Mouse (Mus musculus) heart, embryonic 14.5 days (tissue): ENCODE results near the gene Grb14. TPM values are rescaled to one million over a fixed set of nuclear protein-coding genes. Genes with fewer than 3 reads are reported as not detected.

Source experiments
- ATAC-seq: fragments of 200-750 bp; cut with Nextera tagmentation; 2 replicates; pipeline ENCODE4 v1.8.0; 2017; ENCODE audit warnings: low read depth, moderate TSS enrichment; ENCODE audit not compliant: insufficient number of reproducible peaks, insufficient read depth, low FRiP score
- H3K27ac ChIP-seq, 2 experiments: fragments of 200-500 bp in 1 of 2; fragments of 300-500 bp in 1 of 2; sonication (generic) in 1 of 2; replicated peaks in 1 of 2; 2 replicates each; pipeline ENCODE4 v1.5.1; 2012 to 2014; ENCODE audit warnings: low read depth in 2 of 2, low read length in 2 of 2, control low read depth in 1 of 2, mild to moderate bottlenecking in 1 of 2, mixed read lengths in 1 of 2; ENCODE audit not compliant: control insufficient read depth in 1 of 2, insufficient read depth in 1 of 2
- H3K27me3 ChIP-seq: fragments of 300-500 bp; sonication (generic); 2 replicates; pipeline ENCODE4 v1.6.1; 2014; ENCODE audit warnings: mild to moderate bottlenecking, low read length, control low read depth; ENCODE audit not compliant: control insufficient read depth, insufficient read depth
- H3K36me3 ChIP-seq: fragments of 300-500 bp; sonication (generic); 2 replicates; pipeline ENCODE4 v1.6.1; 2014; ENCODE audit warnings: mild to moderate bottlenecking, control low read depth, low read length, mixed read lengths; ENCODE audit not compliant: control insufficient read depth, insufficient read depth
- H3K4me1 ChIP-seq, 2 experiments: fragments of 200-500 bp in 1 of 2; fragments of 300-500 bp in 1 of 2; sonication (generic) in 1 of 2; 2 replicates each; pipeline ENCODE4 v1.6.1; 2012 to 2014; ENCODE audit warnings: low read length in 2 of 2, control low read depth in 1 of 2, mixed read lengths in 1 of 2; ENCODE audit not compliant: control insufficient read depth in 2 of 2, insufficient read depth in 2 of 2
- H3K4me2 ChIP-seq: fragments of 300-500 bp; sonication (generic); 2 replicates; pipeline ENCODE4 v1.6.1; 2014; ENCODE audit warnings: mild to moderate bottlenecking, low read length
- H3K4me3 ChIP-seq, 2 experiments: fragments of 200-500 bp in 1 of 2; fragments of 300-500 bp in 1 of 2; sonication (generic) in 1 of 2; 2 replicates each; pipeline ENCODE4 v1.5.1; 2012 to 2014; ENCODE audit warnings: low read length in 2 of 2, mild to moderate bottlenecking in 2 of 2, control low read depth in 1 of 2, low read depth in 1 of 2, moderate library complexity in 1 of 2; ENCODE audit not compliant: control insufficient read depth in 1 of 2, insufficient read depth in 1 of 2
- H3K9ac ChIP-seq: fragments of 300-500 bp; sonication (generic); 2 replicates; pipeline ENCODE4 v1.6.1; 2014; ENCODE audit warnings: mild to moderate bottlenecking, low read length
- H3K9me3 ChIP-seq: fragments of 300-500 bp; sonication (generic); 2 replicates; pipeline ENCODE4 v1.6.1; 2016; ENCODE audit warnings: low read length, control low read depth; ENCODE audit not compliant: control insufficient read depth
- WGBS: fragments of 180-500 bp; shearing (Covaris S2); extraction: QIAGEN DNeasy Blood & Tissue Kit; methylation state at CpG from one replicate; pipeline ENCODE4 v1.1.7; 2014; 5-methylcytosine and 5-hydroxymethylcytosine counted together
- polyA plus RNA-seq: library from polyadenylated mRNA; unstranded; fragments of >200 nt; fragmentation: Nextera tagmentation; extraction: Ambion mirVana; gene quantifications from 2 replicates; pipeline ENCODE4 v1.2.1, GENCODE M21; 2014

The Grb14 gene
- polyA plus RNA-seq, 1 experiment from 2014 or later = 119 TPM

GRCm38 (mm10) chr2:64962196-64962595 is 62.6 kb downstream of the Grb14 start:
- no peak overlapping the region for H3K9ac ChIP-seq
- 71% methylated on average over 4 of the region's 4 CpGs for WGBS
- H3K36me3 ChIP-seq = no peaks in the 10 kb centered on the region
- no peak for ATAC-seq
- no peak overlapping the region for H3K27ac ChIP-seq
- no peak overlapping the region for H3K4me2 ChIP-seq
- no peaks in the 10 kb centered on the region for H3K9me3 ChIP-seq
- H3K4me3 ChIP-seq = no peak overlapping the region
- H3K4me1 ChIP-seq = peaks cover 9 to 34% of the 10 kb centered on the region in 2 experiments
- H3K27me3 ChIP-seq = no peaks in the 10 kb centered on the region

- Histone ChIP-seq H3K27ac (no peak overlapping the region), H3K27me3 (no peaks in the 10 kb centered on the region), H3K9me3 (no peaks in the 10 kb centered on the region), H3K4me3 (no peak overlapping the region), H3K36me3 (no peaks in the 10 kb centered on the region), H3K4me2 (no peak overlapping the region), H3K9ac (no peak overlapping the region), H3K4me1 (peaks cover 4 to 28% of the 10 kb centered on the region in 2 experiments)
- 43% methylated on average over 3 of the region's 3 CpGs for WGBS
- ATAC-seq = no peak
Observed at GRCm38 (mm10) chr2:64961381-64961780, 63.4 kb downstream of the Grb14 start.

- H3K36me3 ChIP-seq = no peaks in the 10 kb centered on the region
- H3K9ac ChIP-seq = no peak overlapping the region
- H3K27ac ChIP-seq = no peak overlapping the region
- peaks cover 3 to 25% of the 10 kb centered on the region in 2 experiments for H3K4me1 ChIP-seq
- WGBS = 10% methylated on average over 4 of the region's 4 CpGs
- H3K9me3 ChIP-seq = no peaks in the 10 kb centered on the region
- no peak overlapping the region for H3K4me3 ChIP-seq
- no peaks in the 10 kb centered on the region for H3K27me3 ChIP-seq
- ATAC-seq = no peak
- no peak overlapping the region for H3K4me2 ChIP-seq
Observed at GRCm38 (mm10) chr2:64959657-64960056, 65.1 kb downstream of the Grb14 start.

- Histone ChIP-seq H3K27ac (no peak overlapping the region), H3K9me3 (no peaks in the 10 kb centered on the region), H3K4me2 (no peak overlapping the region), H3K4me3 (no peak overlapping the region), H3K27me3 (no peaks in the 10 kb centered on the region), H3K36me3 (peaks cover 9% of the 10 kb centered on the region), H3K4me1 (peaks cover 0 to 12% of the 10 kb centered on the region in 2 experiments; a peak in 3 of 4 replicates), H3K9ac (no peak overlapping the region)
- no peak for ATAC-seq
- 39% methylated on average over 1 of the region's 1 CpGs for WGBS
Observed at GRCm38 (mm10) chr2:64955441-64955840, 69.3 kb downstream of the Grb14 start.

- Histone ChIP-seq H3K4me3 (no peak overlapping the region), H3K9me3 (no peaks in the 10 kb centered on the region), H3K4me2 (no peak overlapping the region), H3K4me1 (no peaks in the 10 kb centered on the region), H3K27me3 (no peaks in the 10 kb centered on the region), H3K36me3 (peaks cover 9% of the 10 kb centered on the region), H3K9ac (no peak overlapping the region), H3K27ac (no peak overlapping the region)
- no peak for ATAC-seq
- 41% methylated on average over 2 of the region's 2 CpGs for WGBS
Observed at GRCm38 (mm10) chr2:64949210-64949609, 75.6 kb downstream of the Grb14 start.

- H3K9ac ChIP-seq = no peak overlapping the region
- H3K4me1 ChIP-seq = no peaks in the 10 kb centered on the region
- whole genome bisulfite sequencing = 82% methylated on average over 12 of the region's 12 CpGs
- H3K27me3 ChIP-seq = no peaks in the 10 kb centered on the region
- peaks cover 9% of the 10 kb centered on the region for H3K36me3 ChIP-seq
- no peaks in the 10 kb centered on the region for H3K9me3 ChIP-seq
- H3K4me2 ChIP-seq = no peak overlapping the region
- H3K4me3 ChIP-seq = no peak overlapping the region
- ATAC-seq = no peak
- no peak overlapping the region for H3K27ac ChIP-seq
Observed at GRCm38 (mm10) chr2:64948418-64949169, 76.2 kb downstream of the Grb14 start.

- H3K27ac ChIP-seq = no peak overlapping the region
- H3K9me3 ChIP-seq = no peaks in the 10 kb centered on the region
- no peaks in the 10 kb centered on the region for H3K27me3 ChIP-seq
- H3K4me1 ChIP-seq = no peaks in the 10 kb centered on the region
- 77% methylated on average over 3 of the region's 3 CpGs for WGBS
- no peak overlapping the region for H3K4me2 ChIP-seq
- H3K9ac ChIP-seq = no peak overlapping the region
- H3K36me3 ChIP-seq = peaks cover 3% of the 10 kb centered on the region; the same call in 1 of the 2 replicates
- no peak overlapping the region for H3K4me3 ChIP-seq
- ATAC-seq = no peak
Observed at GRCm38 (mm10) chr2:64947484-64947883, 77.3 kb downstream of the Grb14 start.

- no peak overlapping the region for H3K27ac ChIP-seq
- no peaks in the 10 kb centered on the region for H3K9me3 ChIP-seq
- H3K4me2 ChIP-seq = no peak overlapping the region
- H3K36me3 ChIP-seq = peaks cover 16% of the 10 kb centered on the region; the same call in 1 of the 2 replicates
- H3K27me3 ChIP-seq = no peaks in the 10 kb centered on the region
- H3K4me3 ChIP-seq = no peak overlapping the region
- ATAC-seq = no peak
- no peak overlapping the region for H3K9ac ChIP-seq
- H3K4me1 ChIP-seq = peaks cover 4 to 15% of the 10 kb centered on the region in 2 experiments
- 30% methylated on average over 5 of the region's 5 CpGs for WGBS
Observed at GRCm38 (mm10) chr2:64920879-64921278, 103.9 kb downstream of the Grb14 start.
